Mouse (Mus musculus) cortical plate, adult 2 months (tissue): ENCODE measurements at regions not wholly inside any gene's neighbourhood (a gene's known extent, or its start where the extent isn't known, plus 50 kb on each side); places are given as distances from the start of the nearest gene placed in this dataset.

ENCODE experiments used
- CTCF ChIP-seq: fragments of 200-500 bp; IDR thresholded peaks from 2 replicates; pipeline ENCODE4 v1.5.1; 2011; ENCODE audit warnings: mild to moderate bottlenecking, control low read depth, low read length; ENCODE audit not compliant: insufficient read depth; ENCODE audit errors: extremely low read depth
- POLR2A ChIP-seq: fragments of 200-500 bp; IDR thresholded peaks from 2 replicates; pipeline ENCODE4 v1.6.1; 2011; ENCODE audit warnings: mild to moderate bottlenecking, low read length, control low read depth; ENCODE audit not compliant: insufficient read depth; ENCODE audit errors: extremely low read depth

DNA sequence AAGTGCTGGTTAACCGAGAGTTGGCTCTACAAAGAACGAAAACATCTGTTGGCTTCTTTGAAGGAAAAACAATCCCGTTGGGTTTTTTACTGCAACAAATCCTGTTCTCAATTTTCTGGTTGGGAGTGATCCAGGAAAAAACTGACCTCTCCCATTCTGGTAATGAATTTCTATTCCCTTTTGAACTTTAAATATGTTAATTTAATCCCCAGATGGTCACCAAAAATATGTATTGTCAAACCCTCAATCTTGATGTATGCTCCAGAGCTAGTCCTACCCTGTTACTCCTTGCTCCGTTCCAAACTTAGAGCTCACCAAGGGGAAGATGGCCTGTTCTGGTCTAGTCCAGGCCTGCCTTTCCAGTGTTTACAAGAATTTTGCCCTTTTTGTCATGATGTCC, 66.5 kb upstream of the Pik3r1 start:
- TF ChIP-seq CTCF: no peak
- no peak for TF ChIP-seq POLR2A
